Mouse (Mus musculus) erythroblast, adult 5-6 weeks (primary cell): ENCODE measurements around the gene Shisa3. TPM values are rescaled to one million over a fixed set of nuclear protein-coding genes. Genes with fewer than 3 reads are reported as not detected.

Experiments used
- ATAC-seq: replicated peaks from 2 replicates; pipeline ENCODE4 v1.8.0; 2016; ENCODE audit warnings: moderate number of reproducible peaks, mild to moderate bottlenecking, moderate TSS enrichment, inconsistent platforms; ENCODE audit not compliant: poor library complexity, low FRiP score, severe bottlenecking
- total RNA-seq, 2 experiments: library from RNA; stranded (forward) in 1 of 2; stranded (reverse) in 1 of 2; fragments of 150-400 nt in 1 of 2; fragments of 200-764, 138-1000 nt in 1 of 2; gene quantifications; 2 replicates each; pipeline versions ENCODE4 v1.2.3 to v1.2.4; 2015 to 2017; ENCODE audit warnings: low replicate concordance in 2 of 2

Gene Shisa3
- total RNA-seq, 2 experiments from 2014 or later, result not detected

- ATAC-seq, result no peak
Measured at GRCm38 (mm10) chr5:67669436-67669896, 61.8 kb downstream of the Shisa3 start.

GRCm38 (mm10) chr5:67670158-67670557 is 62.5 kb downstream of the Shisa3 start:
- ATAC-seq, result no peak

GRCm38 (mm10) chr5:67673008-67673407 is 65.3 kb downstream of the Shisa3 start:
- ATAC-seq, result no peak

Other genes with a start within 250 kb of the Shisa3 start
- under 0.01 TPM in 1 of 2 replicates, not detected in the other for gene Bend4, start 179.6 kb upstream of the Shisa3 start, total RNA-seq (2015; ENCODE audit: low replicate concordance)
- gene Bend4, start 179.6 kb upstream of the Shisa3 start, total RNA-seq (2017; ENCODE audit: low replicate concordance), result 0.28 and 0.43 TPM in 2 replicates
- 230 and 244 TPM in 2 replicates for gene Atp8a1, start 239.6 kb downstream of the Shisa3 start, total RNA-seq (2015; ENCODE audit: low replicate concordance)
- gene Atp8a1, start 239.6 kb downstream of the Shisa3 start, total RNA-seq (2017; ENCODE audit: low replicate concordance), result 267 and 308 TPM in 2 replicates